Mouse (Mus musculus): ENCODE data around the gene Fut4.
A peak's percentile ranks its signal among the peaks of the same experiment; 100 is the strongest.

Fut4 gene

GRCm38 (mm10) chr9:14752001-14752522 lies at the start of gene Fut4:
TSS of gene Fut4 (minus strand) at chr9:14752393.
- peak; percentile 29 for DNase-seq (ENCODE audit: extremely low read depth, low read depth)

- DNase-seq (ENCODE audit: extremely low read depth, low read depth) = no peak
These were observed 35.2 kb upstream of the Fut4 start for GRCm38 (mm10) chr9:14787356-14787755.

GRCm38 (mm10) chr9:14784039-14785002 lies 32.1 kb upstream of the Fut4 start, which contains the start of the genes Mre11a and Ankrd49:
TSS of gene Mre11a (plus strand) at chr9:14784654.
TSS of gene Ankrd49 (minus strand) at chr9:14784856.
- DNase-seq (ENCODE audit: extremely low read depth, low read depth) = peak; percentile 99

- no peak for DNase-seq (ENCODE audit: extremely low read depth, low read depth)
These were observed 26.1 kb upstream of the Fut4 start for GRCm38 (mm10) chr9:14778341-14778740.

- no peak for DNase-seq (ENCODE audit: extremely low read depth, low read depth)
These were observed 21.6 kb upstream of the Fut4 start for GRCm38 (mm10) chr9:14773813-14774212.

- no peak for DNase-seq (ENCODE audit: extremely low read depth, low read depth)
These were observed 19.9 kb upstream of the Fut4 start for GRCm38 (mm10) chr9:14772074-14772473.

GRCm38 (mm10) chr9:14770803-14771471 lies 18.7 kb upstream of the Fut4 start, which contains the start of gene 1700012B09Rik:
TSS of gene 1700012B09Rik (minus strand) at chr9:14771030.
- no peak for DNase-seq (ENCODE audit: extremely low read depth, low read depth)

- no peak for DNase-seq (ENCODE audit: extremely low read depth, low read depth)
These were observed 17.6 kb upstream of the Fut4 start for GRCm38 (mm10) chr9:14769811-14770210.

GRCm38 (mm10) chr9:14764765-14765164 lies 12.6 kb upstream of the Fut4 start:
- DNase-seq (ENCODE audit: extremely low read depth, low read depth) = no peak

- no peak for DNase-seq (ENCODE audit: extremely low read depth, low read depth)
These were observed 7.1 kb upstream of the Fut4 start for GRCm38 (mm10) chr9:14759261-14759660.

- no peak for DNase-seq (ENCODE audit: extremely low read depth, low read depth)
These were observed 6.4 kb upstream of the Fut4 start for GRCm38 (mm10) chr9:14758590-14758989.

- DNase-seq (ENCODE audit: extremely low read depth, low read depth) = no peak
These were observed 2.3 kb upstream of the Fut4 start for GRCm38 (mm10) chr9:14754469-14754868.

GRCm38 (mm10) chr9:14753947-14754346 lies 1.8 kb upstream of the Fut4 start:
- no peak for DNase-seq (ENCODE audit: extremely low read depth, low read depth)

GRCm38 (mm10) chr9:14751503-14752000 lies 641 bp downstream of the Fut4 start:
- DNase-seq (ENCODE audit: extremely low read depth, low read depth) = peak; percentile 13

- DNase-seq (ENCODE audit: extremely low read depth, low read depth) = peak; percentile 5
These were observed 1.2 kb downstream of the Fut4 start for GRCm38 (mm10) chr9:14750901-14751502.

GRCm38 (mm10) chr9:14740151-14740924 lies 11.9 kb downstream of the Fut4 start, which contains the start of gene Piwil4:
TSS of gene Piwil4 (minus strand) at chr9:14740733.
- DNase-seq (ENCODE audit: extremely low read depth, low read depth) = no peak

GRCm38 (mm10) chr9:14739498-14740150 lies 12.6 kb downstream of the Fut4 start:
- no peak for DNase-seq (ENCODE audit: extremely low read depth, low read depth)

- DNase-seq (ENCODE audit: extremely low read depth, low read depth) = no peak
These were observed 21.2 kb downstream of the Fut4 start for GRCm38 (mm10) chr9:14730941-14731541.

GRCm38 (mm10) chr9:14728365-14728764 lies 23.8 kb downstream of the Fut4 start:
- no peak for DNase-seq (ENCODE audit: extremely low read depth, low read depth)
